Mouse (Mus musculus): ENCODE results near the gene Otof.

The Otof gene

GRCm38 (mm10) chr5:30341601-30342365, 119.9 kb downstream of the Otof start:
- DNase-seq (ENCODE audit: inconsistent ontology term): no peak

- DNase-seq (ENCODE audit: inconsistent ontology term): no peak
Observed at GRCm38 (mm10) chr5:30340815-30341214, 120.9 kb downstream of the Otof start.

Measured in Muller cell, postnatal 12 days (primary cell).